Mouse (Mus musculus): ENCODE results near the gene Dapk2. TPM values are rescaled to one million over a fixed set of nuclear protein-coding genes. Genes with fewer than 3 reads are reported as not detected.

Dapk2 gene
- total RNA-seq, 2 experiments from 2014 or later, result 25.7 to 27.9 TPM

GRCm38 (mm10) chr9:66307341-66307740, 149.3 kb downstream of the Dapk2 start:
- no peak for DNase-seq

- no peak for DNase-seq
Measured at GRCm38 (mm10) chr9:66308741-66309140, 150.7 kb downstream of the Dapk2 start.

- DNase-seq, result no peak
Measured at GRCm38 (mm10) chr9:66311458-66311857, 153.4 kb downstream of the Dapk2 start.

- DNase-seq, result no peak
Measured at GRCm38 (mm10) chr9:66316603-66317002, 158.6 kb downstream of the Dapk2 start.

Other genes with a start within 250 kb of the Dapk2 start
- 10 to 100 TPM; 11.8 to 13.1 TPM for gene Trip4, start 249.4 kb upstream of the Dapk2 start, total RNA-seq (2021)
- 1 to 10 TPM; 6.8 to 7.3 TPM for gene Csnk1g1, start 249.3 kb upstream of the Dapk2 start, total RNA-seq (2021)
- gene Ppib, start 98.0 kb upstream of the Dapk2 start, total RNA-seq (2021), result 10 to 100 TPM; 50.9 to 69.2 TPM
- under 1 TPM; 0.18 to 0.21 TPM for gene Snx22, start 88.5 kb upstream of the Dapk2 start, total RNA-seq (2021)
- 10 to 100 TPM; 14.0 to 16.7 TPM for gene Snx1, start 31.6 kb upstream of the Dapk2 start, total RNA-seq (2021)
- gene Ciao2a, start 31.6 kb upstream of the Dapk2 start, total RNA-seq (2021), result 10 to 100 TPM; 42.1 to 47.7 TPM
- gene Herc1, start 192.2 kb downstream of the Dapk2 start, total RNA-seq (2021), result 10 to 100 TPM; 28.5 to 31.8 TPM

All from gastrocnemius, postnatal 25 days (tissue).